Mouse (Mus musculus) thymus, postnatal 4 days (tissue): ENCODE results near the gene Gdf1.

Source experiments
- DNase-seq: peaks from one replicate; pipeline ENCODE4 v3.0.0; 2021

The Gdf1 gene

DNA sequence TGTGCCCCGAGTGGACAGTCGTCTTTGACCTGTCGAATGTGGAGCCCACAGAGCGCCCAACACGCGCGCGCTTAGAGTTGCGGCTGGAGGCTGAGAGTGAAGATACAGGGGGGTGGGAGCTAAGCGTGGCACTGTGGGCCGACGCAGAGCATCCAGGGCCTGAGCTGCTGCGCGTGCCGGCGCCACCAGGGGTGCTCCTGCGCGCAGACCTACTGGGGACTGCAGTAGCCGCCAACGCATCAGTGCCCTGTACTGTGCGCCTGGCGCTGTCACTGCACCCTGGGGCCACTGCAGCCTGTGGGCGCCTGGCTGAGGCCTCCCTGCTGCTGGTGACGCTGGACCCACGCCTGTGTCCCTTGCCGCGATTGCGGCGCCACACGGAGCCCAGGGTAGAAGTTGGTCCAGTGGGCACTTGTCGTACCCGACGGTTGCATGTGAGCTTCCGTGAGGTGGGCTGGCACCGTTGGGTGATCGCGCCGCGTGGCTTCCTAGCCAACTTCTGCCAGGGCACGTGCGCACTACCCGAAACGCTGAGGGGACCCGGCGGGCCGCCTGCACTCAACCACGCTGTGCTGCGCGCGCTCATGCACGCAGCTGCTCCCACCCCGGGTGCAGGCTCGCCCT lies 1.2 kb downstream of the Gdf1 start:
- peak; percentile 49 for DNase-seq

DNA sequence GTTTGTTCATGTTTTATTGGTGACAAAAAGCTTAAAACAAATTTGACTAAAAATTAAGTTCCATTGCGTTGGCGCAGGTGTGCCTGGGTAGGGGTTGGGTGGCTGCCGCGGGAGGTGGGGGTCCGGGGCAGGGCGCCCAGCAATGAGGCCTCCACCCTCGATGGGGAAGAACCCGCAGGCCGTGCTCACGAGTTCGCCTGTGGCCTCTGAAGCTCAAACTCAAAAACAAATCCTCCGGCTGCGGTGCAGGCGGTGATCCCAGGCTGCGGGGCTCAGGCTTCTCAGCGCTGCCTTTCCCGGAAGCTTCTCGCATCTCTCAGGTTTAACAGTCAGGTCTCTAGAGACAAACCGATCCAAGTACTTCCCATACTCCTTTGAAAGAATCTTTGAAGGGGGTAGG lies 1.9 kb downstream of the Gdf1 start:
- DNase-seq: no peak

DNA sequence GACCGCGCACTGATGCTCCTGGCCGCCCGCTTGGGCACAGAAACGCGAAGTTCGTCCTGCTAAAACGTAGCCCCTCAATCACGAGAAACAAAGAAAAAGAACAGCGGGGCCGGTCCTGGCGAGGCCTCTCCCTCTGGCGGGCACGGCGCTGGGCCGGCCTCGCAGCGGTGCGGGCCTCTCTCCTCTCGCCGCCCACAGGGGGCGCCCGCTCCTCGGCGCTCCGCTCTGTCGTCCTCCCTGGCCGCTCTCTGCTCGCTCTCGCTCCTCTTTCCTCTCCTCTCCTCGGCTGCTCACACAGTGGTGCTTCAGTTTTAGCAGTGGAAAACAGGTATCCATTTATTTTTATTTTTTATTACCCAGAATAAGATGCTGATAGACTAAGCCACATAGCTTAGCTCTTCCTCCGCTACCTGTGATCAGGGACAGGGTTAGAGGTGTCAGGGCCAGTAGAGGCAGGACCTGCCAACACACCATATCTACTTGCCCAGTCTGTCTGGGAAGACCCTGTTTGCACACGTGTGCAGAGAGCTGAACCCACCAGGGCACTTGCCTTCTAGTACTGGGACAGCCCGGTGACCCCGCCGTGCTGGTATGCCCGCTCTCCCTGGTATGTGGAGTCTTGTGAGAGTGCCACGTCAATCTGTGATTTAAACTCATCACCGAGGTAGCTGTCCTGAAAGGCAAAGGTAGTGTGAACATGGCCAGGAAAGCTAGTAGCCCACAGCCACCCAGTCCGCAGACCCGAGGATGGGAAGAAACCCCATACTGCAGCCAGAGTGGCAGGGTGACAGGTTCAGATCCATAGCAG lies 2.7 kb downstream of the Gdf1 start:
- peak; percentile 42 for DNase-seq

DNA sequence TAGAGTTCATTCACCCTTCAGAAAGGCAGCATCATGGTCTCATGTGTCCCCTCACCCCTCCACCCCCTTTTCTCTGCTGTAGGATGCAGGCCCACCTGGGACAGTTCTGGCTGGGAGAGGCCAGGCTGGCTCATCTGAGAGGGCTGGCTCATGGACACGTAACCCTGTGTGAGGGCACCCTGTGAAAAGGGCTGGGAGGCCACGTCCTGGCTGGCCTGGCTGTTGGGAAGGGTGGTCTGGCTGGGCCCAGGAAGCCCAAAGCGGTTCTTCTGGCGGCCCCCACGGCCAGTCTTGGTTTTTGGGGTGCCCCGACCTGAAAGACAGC lies 3.2 kb downstream of the Gdf1 start:
- no peak for DNase-seq

DNA sequence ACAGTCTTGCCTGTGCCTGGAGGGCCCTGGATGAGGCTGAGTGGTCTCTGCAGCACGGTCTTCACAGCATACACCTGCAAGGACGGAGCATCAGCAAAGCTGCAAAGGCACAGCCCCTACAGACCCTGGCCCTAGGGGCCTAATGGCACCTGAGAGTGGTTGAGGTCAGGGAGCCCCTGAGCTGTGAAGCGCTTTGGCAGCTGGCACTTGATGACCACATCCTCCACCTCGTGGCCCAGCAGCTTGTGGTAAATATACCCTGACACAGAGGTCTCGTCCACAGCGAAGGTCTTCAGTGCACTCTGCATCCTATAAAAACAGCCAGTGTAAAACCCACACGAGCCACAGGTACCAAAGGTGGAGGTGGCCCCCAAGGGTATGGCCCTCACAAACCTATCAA lies 9.3 kb downstream of the Gdf1 start:
- no peak for DNase-seq

DNA sequence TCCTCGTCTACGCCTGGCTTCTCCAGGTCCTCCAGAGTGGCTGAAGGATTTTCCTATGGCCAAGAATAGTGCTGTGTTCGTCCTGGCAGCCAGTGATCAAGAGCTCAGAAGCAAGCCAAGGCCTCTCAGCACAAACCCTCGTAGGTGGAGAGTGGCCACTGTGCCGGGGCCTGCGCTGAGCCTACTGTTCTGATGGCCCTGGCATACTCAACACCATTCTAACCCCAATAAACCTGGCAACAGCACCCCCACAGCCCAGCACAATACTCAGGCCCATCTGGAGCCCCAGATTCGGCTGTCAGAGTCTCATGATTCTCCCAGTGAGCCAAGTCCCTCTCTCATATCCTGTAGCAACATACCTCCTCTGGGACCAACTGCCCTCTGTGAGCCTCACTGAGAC lies 11.0 kb downstream of the Gdf1 start:
- DNase-seq: no peak

DNA sequence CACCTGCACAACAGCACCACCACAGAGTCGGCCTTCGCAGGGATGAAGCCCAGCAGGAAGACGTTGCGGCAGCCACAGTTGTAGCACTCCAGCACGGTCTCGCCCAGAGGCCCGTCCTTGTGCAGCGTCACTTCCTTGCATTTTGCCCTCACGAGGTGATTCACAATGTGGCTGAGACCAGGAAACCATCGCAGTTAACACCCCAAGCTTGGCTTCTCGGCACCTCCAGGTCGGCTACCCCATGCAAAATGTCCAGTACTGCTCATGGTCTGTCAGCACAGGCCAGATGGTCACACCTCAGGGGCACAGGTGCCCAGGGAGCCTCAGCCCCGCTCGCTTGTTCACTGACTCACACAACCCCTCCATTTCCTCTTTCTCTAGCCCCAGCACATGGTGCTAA lies 12.4 kb downstream of the Gdf1 start:
- DNase-seq: no peak

DNA sequence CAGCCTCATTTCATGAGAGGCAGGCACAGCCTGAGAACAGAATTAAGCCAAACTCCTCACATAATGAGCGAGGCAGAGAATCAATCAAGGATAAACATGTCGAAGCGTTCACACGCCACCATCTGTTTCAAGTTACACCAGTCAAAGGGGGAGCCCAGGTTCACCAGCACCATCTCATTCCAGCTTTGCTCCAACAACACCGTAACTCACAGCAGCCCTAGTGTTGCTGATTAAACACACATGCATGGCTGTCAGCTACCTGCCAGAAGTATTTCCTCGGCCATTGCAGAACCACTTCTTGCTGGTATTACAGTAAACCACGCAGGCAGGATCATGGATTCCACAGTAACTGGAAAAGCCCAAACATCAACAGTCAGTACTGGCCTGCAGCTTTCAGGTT lies 13.5 kb downstream of the Gdf1 start:
- DNase-seq: no peak

DNA sequence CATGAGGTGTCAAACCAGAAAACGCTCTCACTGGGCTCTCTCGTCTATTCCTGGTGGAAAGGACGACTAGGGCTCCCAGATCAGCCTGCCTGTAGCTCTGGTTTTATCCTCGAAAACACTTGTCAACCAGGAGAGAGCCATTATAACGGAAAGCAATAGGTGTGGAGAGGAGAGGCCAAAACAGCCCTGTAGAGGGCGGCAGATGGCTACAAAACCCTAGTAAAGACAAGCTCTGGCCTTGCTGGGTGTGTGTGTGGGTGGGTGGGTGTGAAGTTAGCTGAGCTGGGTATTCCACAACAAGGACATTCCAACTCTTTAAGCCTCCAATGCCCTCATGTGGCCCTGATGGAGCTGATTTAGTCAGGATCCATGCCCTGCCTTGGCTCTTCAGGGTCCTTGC lies 14.1 kb downstream of the Gdf1 start:
- DNase-seq: peak; percentile 68

DNA sequence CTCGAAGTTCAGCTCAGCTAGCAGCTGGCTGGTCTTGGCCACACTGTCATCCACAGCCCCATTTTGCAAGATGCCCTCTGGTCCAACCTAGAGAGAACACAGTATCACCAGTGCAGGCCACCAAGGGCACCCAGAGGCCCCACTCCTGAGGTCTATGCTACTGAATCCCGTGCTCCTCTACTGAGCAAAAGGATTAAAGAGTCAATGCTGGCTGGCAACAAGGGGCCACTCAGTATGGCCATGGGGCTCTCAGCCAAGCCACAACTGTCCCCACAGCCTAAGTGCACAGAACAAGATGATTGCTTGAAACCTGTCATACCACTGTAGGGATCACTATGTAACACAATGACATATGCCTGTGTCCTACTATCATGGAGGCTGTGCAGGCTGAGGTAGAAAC lies 14.7 kb downstream of the Gdf1 start:
- DNase-seq: no peak

DNA sequence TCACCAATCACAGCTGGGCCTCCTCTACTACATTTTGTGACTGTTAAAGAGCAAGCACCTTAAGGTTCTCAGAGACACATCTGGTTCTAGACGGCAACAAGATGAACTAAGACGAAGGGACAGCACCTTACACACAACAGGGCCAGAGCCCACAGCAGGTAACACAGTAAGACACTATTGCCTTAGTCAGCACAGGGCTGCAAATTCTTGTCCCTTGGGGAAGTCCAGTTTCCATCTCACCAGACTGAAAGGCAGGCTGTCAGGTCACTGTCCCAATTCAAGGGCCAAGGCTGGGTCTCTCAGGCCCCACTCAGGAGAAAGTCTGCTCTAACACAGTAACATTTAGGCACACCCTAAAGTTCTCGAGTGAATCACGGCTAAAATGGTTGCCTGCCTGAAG lies 17.8 kb downstream of the Gdf1 start:
- DNase-seq: no peak

DNA sequence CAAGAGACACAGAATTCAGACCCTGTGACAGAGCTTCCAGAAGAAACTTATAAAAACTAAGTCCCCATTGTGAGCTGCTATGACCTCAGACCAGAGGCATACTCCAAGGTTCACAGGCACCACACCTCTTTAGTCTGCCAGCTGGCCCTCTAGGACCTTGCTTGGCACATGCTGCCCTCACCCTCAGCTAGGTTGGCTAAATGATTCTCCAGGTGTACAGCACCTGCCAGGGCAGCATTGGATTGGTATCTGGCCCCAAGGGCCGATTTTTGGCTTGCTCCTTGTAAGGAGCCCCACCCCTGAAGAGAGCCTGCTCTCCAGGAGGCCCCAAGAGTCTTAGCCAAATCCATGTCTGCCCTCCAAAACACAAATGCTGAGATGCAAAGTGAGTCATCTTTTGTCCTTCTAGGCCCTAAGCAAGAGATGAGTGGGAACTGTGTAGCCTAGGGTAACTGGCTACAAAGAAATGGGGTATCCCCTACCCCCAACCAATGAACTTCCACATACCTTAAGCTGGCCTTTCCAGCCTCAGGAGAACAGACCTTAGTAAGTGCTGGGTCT lies 18.3 kb downstream of the Gdf1 start:
- no peak for DNase-seq

DNA sequence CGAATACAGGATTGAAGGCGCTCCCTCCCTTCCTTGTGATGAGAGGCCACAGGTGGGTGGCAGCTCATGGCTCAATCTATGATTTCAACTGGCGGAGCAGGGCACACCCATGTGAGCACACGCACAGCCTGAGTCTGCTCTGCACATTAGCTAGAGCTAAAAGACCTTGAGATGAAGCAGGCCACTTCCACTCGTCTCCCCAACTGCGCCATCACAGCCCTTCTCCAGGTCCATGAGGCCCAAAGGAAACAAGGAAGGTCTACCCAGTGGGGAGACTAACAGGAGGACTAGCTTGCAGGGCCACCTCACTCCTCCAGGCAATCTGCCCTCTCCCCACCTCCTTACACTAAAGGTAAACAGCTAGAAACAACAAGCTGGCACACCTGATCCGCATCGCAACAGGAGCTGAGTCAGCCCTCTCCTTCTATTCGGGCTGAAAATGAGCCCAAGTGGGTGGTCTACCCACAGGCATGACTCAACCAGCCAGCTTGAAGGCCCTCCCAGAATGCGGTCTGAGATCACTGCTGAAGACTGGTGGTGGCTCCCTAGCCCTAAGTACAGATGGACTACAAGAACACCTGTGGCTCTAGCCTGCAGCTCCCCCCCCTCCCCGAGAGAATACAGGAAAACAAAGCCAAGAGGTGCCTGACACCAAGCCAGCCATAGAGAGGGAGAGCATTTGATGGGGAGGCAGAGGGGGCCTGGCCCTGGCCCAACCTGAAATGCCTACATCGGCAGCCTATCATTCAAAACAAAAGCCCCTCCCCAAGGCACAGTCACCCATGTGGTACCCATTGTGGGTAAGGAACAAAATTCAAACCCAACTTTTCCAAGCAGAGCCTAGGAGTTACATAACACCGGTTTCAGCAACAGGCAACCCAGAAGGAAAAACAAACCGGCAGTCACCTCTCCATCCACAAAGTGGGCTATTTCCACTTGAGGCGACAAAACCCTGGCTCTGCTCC lies 21.7 kb downstream of the Gdf1 start:
- DNase-seq: peak; percentile 26

DNA sequence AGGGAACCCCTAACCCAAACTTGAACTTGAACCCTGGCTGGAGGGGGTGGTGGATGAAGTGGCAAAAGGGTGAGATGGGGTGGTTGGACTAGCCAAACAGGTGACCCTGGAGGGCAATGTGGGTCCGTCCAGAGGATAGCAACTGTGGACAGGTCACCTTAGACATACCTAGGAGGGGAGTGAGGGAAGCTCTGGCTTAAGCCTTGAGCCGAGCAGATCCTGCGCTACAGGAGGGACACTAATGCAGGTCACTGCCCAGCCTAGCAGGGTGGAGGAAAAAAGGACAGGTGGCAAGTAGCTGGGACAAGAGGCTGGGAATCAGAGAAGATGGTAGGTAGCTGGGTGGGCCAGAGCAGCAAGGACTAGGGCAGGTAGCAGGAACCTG lies 22.4 kb downstream of the Gdf1 start:
- no peak for DNase-seq

DNA sequence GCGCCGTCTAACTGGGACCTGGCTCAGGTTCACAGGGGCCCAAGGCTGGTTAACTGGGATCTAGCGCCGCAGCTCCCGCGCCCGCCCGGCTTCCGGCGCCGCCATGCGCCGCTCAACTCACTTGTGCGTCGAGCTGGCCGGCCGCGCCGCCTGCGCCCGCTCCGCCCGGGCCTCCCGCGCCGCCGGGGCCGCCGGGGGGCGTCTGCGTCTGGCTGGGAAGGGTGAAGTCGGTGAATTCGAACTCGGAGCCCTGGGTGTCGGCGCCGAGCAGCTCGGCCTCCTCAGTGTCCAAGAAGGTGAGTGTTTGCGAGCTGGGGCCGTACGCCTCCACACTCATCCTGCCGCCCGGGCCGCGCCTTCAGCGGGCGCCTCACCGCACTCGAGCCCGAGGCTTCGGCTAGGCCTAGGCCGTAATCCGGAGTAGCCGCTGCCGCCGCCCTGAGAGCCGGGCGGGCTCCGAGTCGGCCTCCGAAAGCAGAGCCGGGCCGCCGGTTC lies 23.1 kb downstream of the Gdf1 start:
- peak; percentile 79 for DNase-seq

DNA sequence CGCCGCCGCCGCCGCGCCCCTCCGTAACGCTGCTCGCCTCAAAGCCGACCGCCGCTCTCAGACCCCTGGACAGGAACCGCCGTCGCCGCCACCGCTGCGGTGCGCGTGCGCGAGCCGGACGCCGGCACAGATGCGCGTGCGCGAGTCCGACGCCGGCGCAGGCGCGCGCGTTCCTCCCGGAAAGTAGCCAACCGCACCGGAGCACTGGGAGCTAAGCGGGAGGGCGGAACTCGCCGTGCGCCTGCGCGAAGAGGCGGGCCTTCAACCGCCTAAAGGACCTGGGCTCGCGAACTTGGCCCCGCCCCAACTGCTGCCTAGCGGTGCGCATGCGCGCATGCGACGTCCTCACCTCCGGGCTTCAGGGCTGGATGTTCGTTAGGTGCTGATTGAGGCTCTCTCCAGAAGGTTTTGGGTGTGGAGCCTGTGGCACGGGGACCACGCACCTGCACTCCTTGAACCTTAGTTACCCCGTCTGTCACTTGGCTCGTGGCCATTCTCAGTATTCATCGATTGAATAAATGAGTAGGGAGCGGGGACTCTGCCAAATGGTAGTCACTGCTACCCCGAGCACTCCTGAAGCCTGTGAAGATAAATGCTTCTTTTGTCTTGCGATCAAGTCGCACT lies 23.7 kb downstream of the Gdf1 start, which contains the start of gene Upf1:
Gene Upf1 (minus strand): TSS at position 85 of the 624 bp plus-strand sequence.
- DNase-seq: peak; percentile 100

DNA sequence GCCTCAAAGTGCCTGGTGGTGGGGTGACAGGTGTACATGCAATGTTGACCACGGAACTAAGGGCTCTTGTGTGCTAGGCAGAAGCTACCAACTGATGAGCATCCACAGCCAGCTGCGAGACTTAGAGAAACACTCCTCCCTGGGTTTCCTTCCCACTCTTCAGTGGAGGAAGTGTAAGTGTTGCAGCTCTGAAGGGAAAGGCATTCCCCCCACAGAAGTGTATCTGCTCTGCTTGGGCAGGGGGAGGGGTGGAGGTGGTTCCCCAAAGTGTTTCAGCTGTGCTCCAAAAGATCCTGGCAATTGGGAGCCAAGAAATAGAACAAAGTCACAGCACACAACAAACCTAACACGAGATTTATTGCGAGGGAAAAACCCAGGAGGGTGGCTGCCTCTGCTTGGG lies 24.4 kb downstream of the Gdf1 start:
- no peak for DNase-seq

DNA sequence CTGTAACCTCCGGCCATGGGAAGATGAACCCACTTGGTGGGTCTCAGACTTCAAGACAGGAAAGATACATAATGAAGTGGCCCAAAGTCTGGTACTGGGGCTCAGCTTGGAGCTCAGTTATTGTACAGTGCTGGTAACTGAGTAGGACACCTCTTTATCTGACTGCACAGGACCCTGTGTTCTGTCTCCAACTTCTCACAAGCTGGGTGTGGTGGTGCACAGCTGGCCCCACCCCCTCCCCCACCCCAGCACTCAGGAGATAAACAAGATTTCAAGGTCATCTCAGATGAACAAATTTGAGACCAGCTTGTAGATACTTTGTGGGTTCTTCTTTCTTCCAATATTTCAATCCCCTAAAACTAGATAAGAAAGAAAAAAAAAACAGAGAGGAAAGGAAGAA lies 26.5 kb downstream of the Gdf1 start:
- DNase-seq: no peak

DNA sequence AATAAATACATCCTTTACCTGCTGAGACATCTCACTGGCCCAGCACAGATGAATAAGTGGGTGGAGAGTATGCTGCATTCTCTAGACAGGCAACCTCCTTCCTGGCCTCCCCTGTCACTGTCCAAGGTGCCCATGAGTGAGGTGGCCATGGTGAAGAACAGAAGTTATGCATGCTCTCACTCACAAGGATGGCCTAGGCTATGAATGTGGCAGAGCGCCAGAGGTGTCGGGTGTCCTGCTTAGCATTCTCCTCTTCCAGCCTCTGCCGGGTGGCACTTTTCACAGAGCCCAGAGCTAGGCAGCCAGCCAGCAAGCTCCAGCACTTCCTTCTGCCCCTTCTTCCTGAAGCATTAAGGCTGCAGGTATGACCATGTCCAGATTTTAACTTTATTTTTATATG lies 29.8 kb downstream of the Gdf1 start:
- DNase-seq: no peak

DNA sequence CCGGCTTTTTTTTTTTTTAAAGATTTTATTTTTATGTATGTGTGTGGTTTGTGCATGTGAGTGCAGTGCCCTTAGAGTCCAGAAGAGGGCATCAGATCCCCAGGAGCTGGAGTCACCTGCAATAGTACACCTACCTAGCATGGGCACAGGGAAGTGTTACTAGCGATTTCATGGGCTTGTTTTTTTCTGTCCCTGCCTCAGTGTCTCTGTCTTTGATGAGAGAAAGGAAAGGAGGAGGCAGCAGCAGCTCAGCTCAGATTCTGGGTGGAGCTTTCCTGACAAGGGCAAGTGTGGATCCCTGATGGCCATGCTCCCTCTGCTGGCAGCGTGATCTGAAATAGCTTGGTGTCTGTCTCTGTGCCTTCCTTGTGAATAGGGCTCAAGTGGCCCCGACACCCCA lies 31.2 kb downstream of the Gdf1 start:
- peak; percentile 67 for DNase-seq

DNA sequence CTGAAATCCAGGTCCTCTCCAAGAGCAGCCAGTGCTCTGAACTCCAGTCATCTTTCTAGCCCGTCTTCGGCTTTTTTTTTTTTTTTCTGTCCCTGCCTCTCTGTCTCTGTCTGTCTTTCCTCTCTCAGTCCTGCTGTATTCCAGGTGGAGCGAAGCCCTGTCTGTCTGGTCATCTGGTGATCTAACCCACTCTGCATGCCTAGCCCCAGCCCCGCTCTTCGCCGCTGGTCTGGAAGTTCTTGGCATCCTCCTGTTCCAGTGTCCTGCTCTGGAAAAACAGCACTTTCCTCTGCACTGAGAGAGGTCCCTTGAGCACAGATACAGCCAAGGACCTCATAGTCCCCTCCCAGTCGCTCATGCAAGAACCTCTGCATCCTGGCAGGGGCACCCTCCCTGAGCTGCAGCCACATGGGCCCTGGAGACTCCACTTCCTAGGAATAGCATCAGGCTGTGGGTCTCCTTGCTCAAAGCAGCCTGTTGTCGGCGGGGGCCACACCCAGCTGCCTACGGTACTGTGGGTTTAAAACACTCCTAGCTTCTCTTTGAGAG lies 31.9 kb downstream of the Gdf1 start:
- DNase-seq: no peak

DNA sequence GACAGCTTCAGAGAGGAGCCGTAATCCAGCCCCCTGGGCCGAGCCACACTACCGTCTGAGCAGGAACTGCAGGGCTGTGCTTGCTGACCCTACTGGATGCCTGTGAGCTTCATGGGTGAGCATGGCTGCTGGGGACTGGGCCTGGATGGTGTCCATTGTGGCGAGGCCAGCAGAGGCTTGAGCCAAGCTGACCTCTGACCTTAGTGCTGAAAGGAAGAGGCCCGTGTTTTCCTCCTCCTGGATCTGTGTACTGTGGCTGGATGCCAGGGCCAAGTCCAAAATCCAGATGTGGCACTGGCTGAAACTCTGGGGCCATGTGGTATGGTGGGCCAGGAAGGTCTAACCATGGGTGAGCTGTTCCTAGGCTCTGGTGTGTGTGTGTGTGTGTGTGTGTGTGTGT lies 34.4 kb downstream of the Gdf1 start:
- DNase-seq: no peak
